Mouse (Mus musculus): ENCODE results near the gene Gata5. TPM values are rescaled to one million over a fixed set of nuclear protein-coding genes. Genes with fewer than 3 reads are reported as not detected.
A peak's percentile ranks its signal among the peaks of the same experiment; 100 is the strongest.

The Gata5 gene
- not detected in 2 replicates for polyA plus RNA-seq (2015; fragmentation: Nextera tagmentation; extraction: Ambion mirVana)

- Histone ChIP-seq H3K4me2 (ENCODE audit: low read length) (peak within 1 kb of the TSS; percentile 55), H3K27me3 (replicated peaks; ENCODE audit: control insufficient read depth, insufficient read depth, low read length) (peaks cover 45% of the 10 kb centered on the region), H3K36me3 (ENCODE audit: control insufficient read depth, insufficient read depth, low read length) (no peaks in the 10 kb centered on the region), H3K9me3 (ENCODE audit: control insufficient read depth, low read length) (no peaks in the 10 kb centered on the region), H3K4me3 (ENCODE audit: low read length) (peak within 1 kb of the TSS; percentile 32), H3K4me1 (ENCODE audit: control insufficient read depth, insufficient read depth, low read depth, low read length) (peaks cover 13% of the 10 kb centered on the region), H3K9ac (ENCODE audit: low read depth, low read length) (peak within 1 kb of the TSS; percentile 41), H3K27ac (ENCODE audit: low read depth, low read length) (no peak within 1 kb of the TSS)
- WGBS = under 1% methylated on average over 31 of the region's 33 CpGs
- ATAC-seq = no peak
These were observed at the start of gene Gata5 for GRCm38 (mm10) chr2:180334551-180334986. Gene Gata5, minus strand, starts transcription at chr2:180334699.

- H3K9ac ChIP-seq (ENCODE audit: low read depth, low read length) = no peak overlapping the region
- no peaks in the 10 kb centered on the region for H3K36me3 ChIP-seq (ENCODE audit: control insufficient read depth, insufficient read depth, low read length)
- no peaks in the 10 kb centered on the region for H3K4me1 ChIP-seq (ENCODE audit: control insufficient read depth, insufficient read depth, low read depth, low read length)
- no peaks in the 10 kb centered on the region for H3K9me3 ChIP-seq (ENCODE audit: control insufficient read depth, low read length)
- no peak overlapping the region for H3K4me3 ChIP-seq (ENCODE audit: low read length)
- no peak overlapping the region for H3K27ac ChIP-seq (ENCODE audit: low read depth, low read length)
- no peak for ATAC-seq
- H3K4me2 ChIP-seq (ENCODE audit: low read length) = no peak overlapping the region
- no peaks in the 10 kb centered on the region for H3K27me3 ChIP-seq (replicated peaks; ENCODE audit: control insufficient read depth, insufficient read depth, low read length)
- 79% methylated on average over 5 of the region's 5 CpGs for WGBS
These were observed 42.2 kb upstream of the Gata5 start for GRCm38 (mm10) chr2:180376730-180377129.

GRCm38 (mm10) chr2:180373256-180373655, 38.8 kb upstream of the Gata5 start:
- Histone ChIP-seq H3K36me3 (ENCODE audit: control insufficient read depth, insufficient read depth, low read length) (no peaks in the 10 kb centered on the region), H3K27me3 (replicated peaks; ENCODE audit: control insufficient read depth, insufficient read depth, low read length) (no peaks in the 10 kb centered on the region), H3K9me3 (ENCODE audit: control insufficient read depth, low read length) (no peaks in the 10 kb centered on the region), H3K4me3 (ENCODE audit: low read length) (no peak overlapping the region), H3K4me2 (ENCODE audit: low read length) (no peak overlapping the region), H3K27ac (ENCODE audit: low read depth, low read length) (no peak overlapping the region), H3K4me1 (ENCODE audit: control insufficient read depth, insufficient read depth, low read depth, low read length) (no peaks in the 10 kb centered on the region), H3K9ac (ENCODE audit: low read depth, low read length) (no peak overlapping the region)
- no peak for ATAC-seq
- 81% methylated on average over 10 of the region's 10 CpGs for WGBS

GRCm38 (mm10) chr2:180368359-180368758, 33.9 kb upstream of the Gata5 start:
- no peaks in the 10 kb centered on the region for H3K27me3 ChIP-seq (replicated peaks; ENCODE audit: control insufficient read depth, insufficient read depth, low read length)
- no peak overlapping the region for H3K9ac ChIP-seq (ENCODE audit: low read depth, low read length)
- no peak overlapping the region for H3K4me3 ChIP-seq (ENCODE audit: low read length)
- no peak overlapping the region for H3K27ac ChIP-seq (ENCODE audit: low read depth, low read length)
- H3K36me3 ChIP-seq (ENCODE audit: control insufficient read depth, insufficient read depth, low read length) = no peaks in the 10 kb centered on the region
- H3K4me1 ChIP-seq (ENCODE audit: control insufficient read depth, insufficient read depth, low read depth, low read length) = no peaks in the 10 kb centered on the region
- no peak overlapping the region for H3K4me2 ChIP-seq (ENCODE audit: low read length)
- no peak for ATAC-seq
- no peaks in the 10 kb centered on the region for H3K9me3 ChIP-seq (ENCODE audit: control insufficient read depth, low read length)
- 77% methylated on average over 5 of the region's 5 CpGs for WGBS

GRCm38 (mm10) chr2:180367350-180367749, 32.9 kb upstream of the Gata5 start:
- Histone ChIP-seq H3K9ac (ENCODE audit: low read depth, low read length) (no peak overlapping the region), H3K9me3 (ENCODE audit: control insufficient read depth, low read length) (no peaks in the 10 kb centered on the region), H3K4me1 (ENCODE audit: control insufficient read depth, insufficient read depth, low read depth, low read length) (no peaks in the 10 kb centered on the region), H3K4me3 (ENCODE audit: low read length) (no peak overlapping the region), H3K27me3 (replicated peaks; ENCODE audit: control insufficient read depth, insufficient read depth, low read length) (no peaks in the 10 kb centered on the region), H3K4me2 (ENCODE audit: low read length) (no peak overlapping the region), H3K36me3 (ENCODE audit: control insufficient read depth, insufficient read depth, low read length) (no peaks in the 10 kb centered on the region), H3K27ac (ENCODE audit: low read depth, low read length) (no peak overlapping the region)
- no peak for ATAC-seq
- 82% methylated on average over 4 of the region's 4 CpGs for WGBS

GRCm38 (mm10) chr2:180363434-180363720, 28.9 kb upstream of the Gata5 start:
- H3K4me3 ChIP-seq (ENCODE audit: low read length) = no peak overlapping the region
- H3K9me3 ChIP-seq (ENCODE audit: control insufficient read depth, low read length) = no peaks in the 10 kb centered on the region
- ATAC-seq = no peak
- H3K9ac ChIP-seq (ENCODE audit: low read depth, low read length) = no peak overlapping the region
- no peak overlapping the region for H3K4me2 ChIP-seq (ENCODE audit: low read length)
- WGBS = 75% methylated on average over 3 of the region's 3 CpGs
- no peaks in the 10 kb centered on the region for H3K4me1 ChIP-seq (ENCODE audit: control insufficient read depth, insufficient read depth, low read depth, low read length)
- H3K36me3 ChIP-seq (ENCODE audit: control insufficient read depth, insufficient read depth, low read length) = no peaks in the 10 kb centered on the region
- no peaks in the 10 kb centered on the region for H3K27me3 ChIP-seq (replicated peaks; ENCODE audit: control insufficient read depth, insufficient read depth, low read length)
- no peak overlapping the region for H3K27ac ChIP-seq (ENCODE audit: low read depth, low read length)

- ATAC-seq = no peak
- Histone ChIP-seq H3K4me3 (ENCODE audit: low read length) (no peak overlapping the region), H3K27ac (ENCODE audit: low read depth, low read length) (no peak overlapping the region), H3K9me3 (ENCODE audit: control insufficient read depth, low read length) (no peaks in the 10 kb centered on the region), H3K4me1 (ENCODE audit: control insufficient read depth, insufficient read depth, low read depth, low read length) (no peaks in the 10 kb centered on the region), H3K9ac (ENCODE audit: low read depth, low read length) (no peak overlapping the region), H3K36me3 (ENCODE audit: control insufficient read depth, insufficient read depth, low read length) (no peaks in the 10 kb centered on the region), H3K27me3 (replicated peaks; ENCODE audit: control insufficient read depth, insufficient read depth, low read length) (no peaks in the 10 kb centered on the region), H3K4me2 (ENCODE audit: low read length) (no peak overlapping the region)
- WGBS = 77% methylated on average over 7 of the region's 7 CpGs
These were observed 28.3 kb upstream of the Gata5 start for GRCm38 (mm10) chr2:180362585-180363433.

GRCm38 (mm10) chr2:180359062-180359461, 24.6 kb upstream of the Gata5 start:
- H3K9ac ChIP-seq (ENCODE audit: low read depth, low read length) = no peak overlapping the region
- no peak overlapping the region for H3K27ac ChIP-seq (ENCODE audit: low read depth, low read length)
- H3K36me3 ChIP-seq (ENCODE audit: control insufficient read depth, insufficient read depth, low read length) = no peaks in the 10 kb centered on the region
- no peaks in the 10 kb centered on the region for H3K9me3 ChIP-seq (ENCODE audit: control insufficient read depth, low read length)
- no peak overlapping the region for H3K4me3 ChIP-seq (ENCODE audit: low read length)
- peak; percentile 63; the same call in 1 of the 2 replicates for ATAC-seq
- no peaks in the 10 kb centered on the region for H3K4me1 ChIP-seq (ENCODE audit: control insufficient read depth, insufficient read depth, low read depth, low read length)
- 8% methylated on average over 4 of the region's 4 CpGs for WGBS
- no peak overlapping the region for H3K4me2 ChIP-seq (ENCODE audit: low read length)
- no peaks in the 10 kb centered on the region for H3K27me3 ChIP-seq (replicated peaks; ENCODE audit: control insufficient read depth, insufficient read depth, low read length)

- no peak overlapping the region for H3K9ac ChIP-seq (ENCODE audit: low read depth, low read length)
- H3K4me3 ChIP-seq (ENCODE audit: low read length) = no peak overlapping the region
- H3K27ac ChIP-seq (ENCODE audit: low read depth, low read length) = no peak overlapping the region
- H3K36me3 ChIP-seq (ENCODE audit: control insufficient read depth, insufficient read depth, low read length) = no peaks in the 10 kb centered on the region
- no peaks in the 10 kb centered on the region for H3K27me3 ChIP-seq (replicated peaks; ENCODE audit: control insufficient read depth, insufficient read depth, low read length)
- H3K9me3 ChIP-seq (ENCODE audit: control insufficient read depth, low read length) = no peaks in the 10 kb centered on the region
- no peaks in the 10 kb centered on the region for H3K4me1 ChIP-seq (ENCODE audit: control insufficient read depth, insufficient read depth, low read depth, low read length)
- peak; percentile 65 for ATAC-seq
- 40% methylated on average over 20 of the region's 20 CpGs for WGBS
- no peak overlapping the region for H3K4me2 ChIP-seq (ENCODE audit: low read length)
These were observed 18.8 kb upstream of the Gata5 start for GRCm38 (mm10) chr2:180353338-180353737.

Data from hindbrain, embryonic 16.5 days (tissue).